Mouse (Mus musculus) CD4-positive, CD25-positive, alpha-beta regulatory T cell (primary cell): ENCODE results near the gene Fam171a1. TPM values are rescaled to one million over a fixed set of nuclear protein-coding genes. Genes with fewer than 3 reads are reported as not detected.

ENCODE experiments used
- polyA plus RNA-seq: library from polyadenylated mRNA; unstranded; fragments of 100-300 nt; shearing (Covaris generic); gene quantifications from one replicate; pipeline ENCODE4 v1.2.1, GENCODE M21; 2017

Fam171a1 gene
- polyA plus RNA-seq = not detected

GRCm38 (mm10) chr2:3113866-3114265 lies at the start of gene Fam171a1:
Gene Fam171a1 (plus strand): TSS chr2:3114224.

Other genes starting within 250 kb of the Fam171a1 start
- gene Nmt2, start 170.0 kb downstream of the Fam171a1 start, polyA plus RNA-seq = 11.7 TPM
- 21.2 TPM for gene Rpp38, start 218.4 kb downstream of the Fam171a1 start, polyA plus RNA-seq
- gene Acbd7, start 221.9 kb downstream of the Fam171a1 start, polyA plus RNA-seq = not detected